Mouse (Mus musculus) testis, adult 2 months (tissue): ENCODE measurements at regions not wholly inside any gene's neighbourhood (a gene's known extent, or its start where the extent isn't known, plus 50 kb on each side); places are given as distances from the start of the nearest gene placed in this dataset.

Source experiments
- H3K27ac ChIP-seq: fragments of 200-500 bp; 2 replicates; pipeline ENCODE4 v1.5.1; 2012; ENCODE audit warnings: low read depth, low read length; ENCODE audit not compliant: control insufficient read depth, insufficient read depth
- H3K27me3 ChIP-seq: fragments of 200-500 bp; 2 replicates; pipeline ENCODE4 v1.6.1; 2012; ENCODE audit warnings: mild to moderate bottlenecking, low read length, moderate library complexity; ENCODE audit not compliant: control insufficient read depth, insufficient read depth
- H3K36me3 ChIP-seq: fragments of 200-500 bp; 2 replicates; pipeline ENCODE4 v1.6.1; 2012; ENCODE audit warnings: mild to moderate bottlenecking, low read length; ENCODE audit not compliant: control insufficient read depth, insufficient read depth
- H3K4me1 ChIP-seq: fragments of 200-500 bp; 2 replicates; pipeline ENCODE4 v1.6.1; 2012; ENCODE audit warnings: low read length; ENCODE audit not compliant: control insufficient read depth, insufficient read depth
- H3K4me3 ChIP-seq: fragments of 200-500 bp; 2 replicates; pipeline ENCODE4 v1.5.1; 2012; ENCODE audit warnings: low read depth, mild to moderate bottlenecking, low read length, moderate library complexity, mixed read lengths; ENCODE audit not compliant: control insufficient read depth
- CTCF ChIP-seq: fragments of 200-500 bp; IDR thresholded peaks from 2 replicates; pipeline ENCODE4 v1.5.1; 2012; ENCODE audit warnings: low read depth, mild to moderate bottlenecking, inconsistent platforms, low read length, moderate library complexity; ENCODE audit not compliant: control insufficient read depth, insufficient read depth, insufficient replicate concordance
- POLR2A ChIP-seq: fragments of 200-500 bp; IDR thresholded peaks from 2 replicates; pipeline ENCODE4 v1.6.1; 2012; ENCODE audit warnings: low read depth, mild to moderate bottlenecking, inconsistent platforms, low read length, moderate library complexity; ENCODE audit not compliant: control insufficient read depth

DNA sequence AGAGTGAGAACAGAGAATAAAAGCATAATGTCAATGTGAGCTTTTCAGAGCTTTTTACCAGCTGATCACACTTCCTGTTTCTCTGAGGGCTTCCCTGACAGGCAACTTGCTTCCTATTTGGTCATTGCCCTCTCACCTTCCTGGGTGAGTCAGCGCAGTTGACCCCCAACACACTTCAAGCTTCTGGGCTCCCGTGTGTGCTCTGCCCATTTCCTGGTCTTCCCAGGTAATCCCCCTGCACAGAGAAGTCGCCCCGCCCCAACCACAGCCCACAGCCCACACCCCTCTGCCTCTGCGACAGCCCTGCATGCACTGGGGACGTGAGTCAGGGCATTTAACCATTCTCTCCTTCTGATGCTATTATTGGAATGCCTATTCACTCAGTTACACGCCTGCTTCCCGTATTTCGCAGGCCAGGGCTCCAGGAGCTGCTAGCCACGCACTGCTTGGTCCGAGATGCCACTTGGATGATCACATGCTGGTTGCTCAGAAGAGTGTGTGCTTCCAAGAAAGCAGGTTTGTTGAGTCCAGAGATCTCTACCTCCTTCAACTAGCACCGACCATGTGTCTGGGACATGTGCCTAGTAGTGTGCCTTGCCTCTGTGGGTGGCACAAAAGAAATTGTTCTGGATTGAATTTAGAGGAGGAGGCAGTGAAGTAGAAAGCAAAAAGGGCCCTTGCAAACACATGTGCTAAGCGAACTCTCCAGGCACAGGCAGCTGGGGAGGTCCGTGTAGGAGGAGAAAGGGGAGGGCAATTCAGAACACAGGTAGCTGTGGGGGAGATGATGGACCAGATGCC, 227.4 kb downstream of the Pik3r1 start:
- no peaks in the 10 kb centered on the region for H3K36me3 ChIP-seq
- H3K27me3 ChIP-seq: no peaks in the 10 kb centered on the region
- no peaks in the 10 kb centered on the region for H3K4me1 ChIP-seq
- no peak overlapping the region for H3K27ac ChIP-seq
- TF ChIP-seq POLR2A (no peak), CTCF (no peak)
- H3K4me3 ChIP-seq: no peak overlapping the region

DNA sequence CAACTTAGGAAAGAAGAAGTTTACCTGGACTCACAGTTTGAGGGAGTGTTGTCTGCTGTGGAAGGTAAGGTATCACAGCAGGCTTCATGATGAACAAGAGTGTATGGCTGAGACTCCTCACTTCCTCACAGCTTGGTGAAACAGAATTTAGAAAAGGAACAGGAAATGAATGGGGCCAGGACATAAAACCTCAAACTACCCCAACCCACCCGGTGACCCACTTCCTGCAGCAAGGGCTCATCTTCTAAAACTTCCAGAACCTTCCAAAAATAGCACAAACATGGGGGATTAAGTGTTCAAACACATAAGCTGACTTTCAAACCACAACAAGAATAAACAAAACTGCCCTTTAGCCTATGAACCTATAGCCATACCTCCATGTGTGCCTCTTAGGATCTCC, 229.9 kb downstream of the Pik3r1 start:
- Histone ChIP-seq H3K36me3 (no peaks in the 10 kb centered on the region), H3K4me1 (no peaks in the 10 kb centered on the region; the same call in 1 of the 2 replicates), H3K4me3 (no peak overlapping the region), H3K27me3 (no peaks in the 10 kb centered on the region), H3K27ac (no peak overlapping the region)
- TF ChIP-seq POLR2A (no peak), CTCF (no peak)

- Histone ChIP-seq H3K27ac (no peak overlapping the region), H3K4me3 (no peak overlapping the region), H3K4me1 (no peaks in the 10 kb centered on the region; the same call in 1 of the 2 replicates), H3K27me3 (no peaks in the 10 kb centered on the region), H3K36me3 (no peaks in the 10 kb centered on the region)
- TF ChIP-seq POLR2A: no peak
- TF ChIP-seq CTCF: no peak
These were observed 232.0 kb downstream of the Pik3r1 start for GRCm38 (mm10) chr13:101536019-101536418.

DNA sequence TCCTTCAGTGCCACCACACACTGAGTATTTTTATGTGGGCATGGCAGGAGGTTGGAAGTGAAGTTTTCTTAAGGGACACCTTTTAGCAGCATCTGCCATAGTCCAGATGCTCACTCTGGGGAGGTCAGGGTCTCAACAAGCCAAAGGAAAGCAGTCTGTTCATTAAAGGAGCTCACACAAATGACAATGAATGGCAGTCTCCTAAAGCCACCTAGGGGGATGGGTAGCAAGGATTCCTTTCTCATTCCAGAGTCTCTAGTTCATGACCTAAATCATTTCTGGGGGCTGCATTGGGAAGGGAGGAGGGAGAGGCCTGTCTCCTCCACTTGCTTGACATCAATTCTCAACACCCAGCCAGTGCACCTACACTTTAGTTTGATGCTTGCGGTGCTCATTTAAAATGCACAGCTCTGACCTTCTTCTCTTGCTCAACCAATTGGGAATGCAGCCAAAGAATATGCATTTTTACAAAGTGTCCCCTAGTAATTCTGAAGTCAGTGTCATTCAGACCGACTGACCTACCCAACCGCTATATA, 232.6 kb downstream of the Pik3r1 start:
- H3K4me3 ChIP-seq: no peak overlapping the region
- TF ChIP-seq CTCF: no peak
- no peak for TF ChIP-seq POLR2A
- no peaks in the 10 kb centered on the region for H3K36me3 ChIP-seq
- H3K27me3 ChIP-seq: no peaks in the 10 kb centered on the region
- no peak overlapping the region for H3K27ac ChIP-seq
- no peaks in the 10 kb centered on the region; the same call in 1 of the 2 replicates for H3K4me1 ChIP-seq

DNA sequence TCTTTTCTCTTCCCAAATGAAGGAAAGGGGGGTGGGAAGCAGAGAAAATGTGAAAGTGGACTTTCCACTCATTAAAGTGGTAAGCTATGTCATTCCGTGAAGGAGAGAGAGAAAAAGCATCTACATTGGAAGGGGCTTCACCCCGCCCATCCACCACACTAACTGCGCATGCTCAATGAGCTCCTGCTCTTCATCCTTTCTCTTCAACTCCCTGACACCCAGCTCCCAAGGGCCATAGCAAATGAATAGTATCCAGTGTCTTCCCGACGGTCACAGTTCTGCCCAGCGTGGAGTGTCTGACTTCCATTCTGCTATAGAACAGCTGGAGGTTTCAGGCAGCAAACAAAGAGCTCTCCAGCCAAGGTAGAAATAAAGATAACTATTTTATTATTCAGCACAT, 233.5 kb downstream of the Pik3r1 start:
- H3K36me3 ChIP-seq: no peaks in the 10 kb centered on the region
- no peak overlapping the region for H3K27ac ChIP-seq
- no peaks in the 10 kb centered on the region; the same call in 1 of the 2 replicates for H3K4me1 ChIP-seq
- no peak overlapping the region for H3K4me3 ChIP-seq
- H3K27me3 ChIP-seq: no peaks in the 10 kb centered on the region
- TF ChIP-seq CTCF (no peak), POLR2A (no peak)

DNA sequence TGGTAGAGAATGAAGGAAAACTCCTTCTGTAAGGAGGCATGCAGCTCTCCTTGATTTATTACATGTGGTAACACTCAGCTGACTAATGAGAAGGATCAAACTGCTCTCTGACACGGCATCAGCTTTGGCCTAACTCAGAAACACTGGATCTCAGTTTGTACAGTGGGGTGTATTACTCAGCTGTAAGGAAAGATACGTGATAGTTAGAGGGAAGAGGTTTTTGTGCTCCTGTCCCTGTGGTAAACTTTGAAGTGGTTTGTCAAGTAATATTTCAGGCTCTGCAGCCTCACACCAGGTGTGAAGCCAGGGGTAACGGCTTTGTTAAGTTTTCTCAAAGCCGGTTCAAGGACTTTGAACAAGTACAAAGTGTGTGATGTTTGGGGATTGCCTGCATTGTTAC, 235.1 kb downstream of the Pik3r1 start:
- TF ChIP-seq CTCF: no peak
- no peak for TF ChIP-seq POLR2A

GRCm38 (mm10) chr13:101527691-101528090, 240.3 kb downstream of the Pik3r1 start:
- Histone ChIP-seq H3K27ac (no peak overlapping the region), H3K27me3 (no peaks in the 10 kb centered on the region), H3K4me3 (no peak overlapping the region), H3K36me3 (no peaks in the 10 kb centered on the region), H3K4me1 (no peaks in the 10 kb centered on the region)
- TF ChIP-seq CTCF: no peak
- no peak for TF ChIP-seq POLR2A

More for the DNA sequence above, 235.1 kb downstream of the Pik3r1 start:
- Histone ChIP-seq H3K36me3 (no peaks in the 10 kb centered on the region), H3K4me3 (no peak overlapping the region), H3K27me3 (no peaks in the 10 kb centered on the region), H3K4me1 (no peaks in the 10 kb centered on the region; the same call in 1 of the 2 replicates), H3K27ac (no peak overlapping the region)

GRCm38 (mm10) chr13:101524781-101525180, 243.2 kb downstream of the Pik3r1 start:
- no peaks in the 10 kb centered on the region for H3K27me3 ChIP-seq
- H3K4me3 ChIP-seq: no peak overlapping the region
- no peaks in the 10 kb centered on the region for H3K36me3 ChIP-seq
- H3K4me1 ChIP-seq: no peaks in the 10 kb centered on the region
- no peak for TF ChIP-seq POLR2A
- TF ChIP-seq CTCF: no peak
- H3K27ac ChIP-seq: no peak overlapping the region
